Mouse (Mus musculus): ENCODE measurements around the gene Dnah7c.
"Not testable (repeated sequence)": the region's sequence is repeated elsewhere in the genome, so short reads cannot be mapped to it uniquely, and the experiment has no call there.

Dnah7c gene

GRCm38 (mm10) chr1:46425137-46425925, at the start of gene Dnah7c:
TSS of gene Dnah7c (plus strand) at chr1:46425592.
- DNase-seq (ENCODE audit: low read depth), result peak; percentile 14

GRCm38 (mm10) chr1:46380641-46381040, 44.8 kb upstream of the Dnah7c start:
- not testable (repeated sequence) for DNase-seq (ENCODE audit: low read depth)

- not testable (repeated sequence) for DNase-seq (ENCODE audit: low read depth)
Measured at GRCm38 (mm10) chr1:46394681-46395297, 30.6 kb upstream of the Dnah7c start.

GRCm38 (mm10) chr1:46408324-46409115, 16.9 kb upstream of the Dnah7c start:
- DNase-seq (ENCODE audit: low read depth), result no peak

GRCm38 (mm10) chr1:46414798-46415197, 10.6 kb upstream of the Dnah7c start:
- DNase-seq (ENCODE audit: low read depth), result not testable (repeated sequence)

GRCm38 (mm10) chr1:46416946-46417345, 8.4 kb upstream of the Dnah7c start:
- peak; percentile 36 for DNase-seq (ENCODE audit: low read depth)

GRCm38 (mm10) chr1:46418966-46419365, 6.4 kb upstream of the Dnah7c start:
- DNase-seq (ENCODE audit: low read depth), result not testable (repeated sequence)

- no peak for DNase-seq (ENCODE audit: low read depth)
Measured at GRCm38 (mm10) chr1:46428401-46428800, 3.0 kb downstream of the Dnah7c start.

GRCm38 (mm10) chr1:46514671-46515070, 89.3 kb downstream of the Dnah7c start:
- not testable (repeated sequence) for DNase-seq (ENCODE audit: low read depth)

- DNase-seq (ENCODE audit: low read depth), result no peak
Measured at GRCm38 (mm10) chr1:46521032-46521431, 95.6 kb downstream of the Dnah7c start.

GRCm38 (mm10) chr1:46526537-46526936, 101.1 kb downstream of the Dnah7c start:
- DNase-seq (ENCODE audit: low read depth), result not testable (repeated sequence)

- no peak for DNase-seq (ENCODE audit: low read depth)
Measured at GRCm38 (mm10) chr1:46544812-46545421, 119.5 kb downstream of the Dnah7c start.

GRCm38 (mm10) chr1:46580385-46580784, 155.0 kb downstream of the Dnah7c start:
- no peak for DNase-seq (ENCODE audit: low read depth)

- DNase-seq (ENCODE audit: low read depth), result not testable (repeated sequence)
Measured at GRCm38 (mm10) chr1:46593826-46594225, 168.4 kb downstream of the Dnah7c start.

- not testable (repeated sequence) for DNase-seq (ENCODE audit: low read depth)
Measured at GRCm38 (mm10) chr1:46596343-46596742, 171.0 kb downstream of the Dnah7c start.

- no peak for DNase-seq (ENCODE audit: low read depth)
Measured at GRCm38 (mm10) chr1:46620331-46620730, 194.9 kb downstream of the Dnah7c start.

- DNase-seq (ENCODE audit: low read depth), result not testable (repeated sequence)
Measured at GRCm38 (mm10) chr1:46625914-46626313, 200.5 kb downstream of the Dnah7c start.

GRCm38 (mm10) chr1:46649821-46650220, 224.4 kb downstream of the Dnah7c start:
- not testable (repeated sequence) for DNase-seq (ENCODE audit: low read depth)

- not testable (repeated sequence) for DNase-seq (ENCODE audit: low read depth)
Measured at GRCm38 (mm10) chr1:46652721-46653120, 227.3 kb downstream of the Dnah7c start.

- DNase-seq (ENCODE audit: low read depth), result not testable (repeated sequence)
Measured at GRCm38 (mm10) chr1:46724810-46725209, 299.4 kb downstream of the Dnah7c start.

- DNase-seq (ENCODE audit: low read depth), result no peak
Measured at GRCm38 (mm10) chr1:46725266-46725665, 299.9 kb downstream of the Dnah7c start.

GRCm38 (mm10) chr1:46725719-46726118, 300.3 kb downstream of the Dnah7c start:
- not testable (repeated sequence) for DNase-seq (ENCODE audit: low read depth)

Data from induced T-regulatory cell, adult 2 months (primary cell).